Mouse (Mus musculus): ENCODE measurements at regions not wholly inside any gene's neighbourhood (a gene's known extent, or its start where the extent isn't known, plus 50 kb on each side); places are given as distances from the start of the nearest gene placed in this dataset.

DNA sequence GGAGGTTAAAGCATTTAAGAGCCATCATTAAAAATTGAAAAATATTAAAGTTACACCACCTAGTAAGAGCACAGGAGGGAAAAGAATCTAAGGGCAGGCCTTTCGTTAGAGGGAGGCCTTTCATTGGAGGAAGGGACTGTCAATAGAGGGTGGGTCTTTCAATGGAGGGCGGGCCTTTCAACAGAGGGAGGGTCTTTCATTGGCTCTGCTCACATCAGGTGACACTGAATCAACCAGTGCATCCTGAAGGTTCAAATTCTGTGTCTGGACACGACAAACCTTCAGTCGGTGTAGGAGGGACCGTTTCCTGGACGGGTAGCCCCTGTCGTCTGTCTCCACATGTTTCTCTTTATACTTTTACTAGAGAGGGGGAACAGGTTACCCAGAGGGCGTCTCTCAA, 172.5 kb upstream of the Kcnab2 start:
- TF ChIP-seq CTCF (conservative IDR thresholded peaks at IDR 0.05; ENCODE audit: low read length): no peak
- TF ChIP-seq POU5F1 (IDR thresholded peaks at IDR 0.05; ENCODE audit: borderline replicate concordance, low read length): no peak
